Mouse (Mus musculus) MEL (cell line): ENCODE measurements at regions not wholly inside any gene's neighbourhood (a gene's known extent, or its start where the extent isn't known, plus 50 kb on each side); places are given as distances from the start of the nearest gene placed in this dataset.

Source experiments
- DNase-seq: peaks from one replicate; pipeline ENCODE4 v3.0.0; 2011; ENCODE audit warnings: low read depth, low spot score
- H3K27ac ChIP-seq: 2 replicates; pipeline ENCODE4 v1.5.1; 2012; ENCODE audit warnings: low read depth, mild to moderate bottlenecking, control low read depth, low read length, moderate library complexity; ENCODE audit not compliant: control insufficient read depth
- H3K27me3 ChIP-seq, 2 experiments: fragments of 150-350 bp in 1 of 2; sonication (generic) in 1 of 2; 2 replicates each; pipeline ENCODE4 v1.6.1; 2012; ENCODE audit warnings: low read length in 2 of 2, mild to moderate bottlenecking in 2 of 2, improper control_type of control experiment in 1 of 2, moderate library complexity in 1 of 2; ENCODE audit not compliant: insufficient read depth in 2 of 2, control insufficient read depth in 1 of 2
- H3K36me3 ChIP-seq, 2 experiments: 2 replicates each; pipeline ENCODE4 v1.6.1; 2012 to 2014; ENCODE audit warnings: low read length in 2 of 2, improper control_type of control experiment in 1 of 2, inconsistent platforms in 1 of 2, mild to moderate bottlenecking in 1 of 2; ENCODE audit not compliant: insufficient read depth in 2 of 2, control insufficient read depth in 1 of 2
- H3K4me1 ChIP-seq, 2 experiments: fragments of 150-350 bp in 1 of 2; sonication (generic) in 1 of 2; 2 replicates each; pipeline ENCODE4 v1.6.1; 2012; ENCODE audit warnings: low read length in 2 of 2, improper control_type of control experiment in 1 of 2, mild to moderate bottlenecking in 1 of 2; ENCODE audit not compliant: insufficient read depth in 2 of 2, control insufficient read depth in 1 of 2
- H3K4me3 ChIP-seq, 2 experiments: fragments of 150-350 bp in 1 of 2; sonication (generic) in 1 of 2; 2 replicates each; pipeline ENCODE4 v1.5.1; 2012; ENCODE audit warnings: low read depth in 2 of 2, low read length in 2 of 2, mild to moderate bottlenecking in 2 of 2, moderate library complexity in 2 of 2, control low read depth in 1 of 2, improper control_type of control experiment in 1 of 2; ENCODE audit not compliant: control insufficient read depth in 1 of 2, insufficient read depth in 1 of 2
- H3K79me2 ChIP-seq: 2 replicates; pipeline ENCODE4 v1.6.1; 2012; ENCODE audit warnings: mild to moderate bottlenecking, low read length, moderate library complexity; ENCODE audit not compliant: control insufficient read depth, poor library complexity, insufficient read depth
- H3K9ac ChIP-seq: 2 replicates; pipeline ENCODE4 v1.6.1; 2012; ENCODE audit warnings: low read depth, mild to moderate bottlenecking, control low read depth, low read length, moderate library complexity; ENCODE audit not compliant: control insufficient read depth, poor library complexity, severe bottlenecking
- H3K9me3 ChIP-seq: fragments of 150-350 bp; sonication (generic); replicated peaks from 2 replicates; pipeline ENCODE4 v1.6.1; 2012; ENCODE audit warnings: mild to moderate bottlenecking, low read length, improper control_type of control experiment, moderate library complexity; ENCODE audit not compliant: insufficient read depth
- BHLHE40 ChIP-seq: IDR thresholded peaks from 2 replicates; pipeline ENCODE4 v1.6.1; 2012; ENCODE audit warnings: low read depth, mild to moderate bottlenecking, inconsistent platforms, low read length, improper control_type of control experiment, borderline replicate concordance
- CHD2 ChIP-seq: IDR thresholded peaks from 2 replicates; pipeline ENCODE4 v1.6.1; 2011; ENCODE audit warnings: low read length, improper control_type of control experiment
- CTCF ChIP-seq, 3 experiments: IDR thresholded peaks in 2 of 3; conservative IDR thresholded peaks in 1 of 3; 2 replicates each; pipeline ENCODE4 v1.5.1; 2011 to 2012; ENCODE audit warnings: low read length in 3 of 3, low read depth in 2 of 3, mild to moderate bottlenecking in 2 of 3, improper control_type of control experiment in 1 of 3, inconsistent platforms in 1 of 3, mixed read lengths in 1 of 3, moderate library complexity in 1 of 3; ENCODE audit not compliant: control insufficient read depth in 1 of 3, insufficient read depth in 1 of 3, poor library complexity in 1 of 3, severe bottlenecking in 1 of 3
- EP300 ChIP-seq, 2 experiments: IDR thresholded peaks; 2 replicates each; pipeline ENCODE4 v1.6.1; 2011; ENCODE audit warnings: improper control_type of control experiment in 2 of 2, low read length in 2 of 2, low read depth in 1 of 2, mild to moderate bottlenecking in 1 of 2
- ETS1 ChIP-seq: IDR thresholded peaks from 2 replicates; pipeline ENCODE4 v1.6.1; 2012; ENCODE audit warnings: low read depth, mild to moderate bottlenecking, inconsistent platforms, low read length, improper control_type of control experiment, moderate library complexity
- GABPA ChIP-seq: IDR thresholded peaks from 2 replicates; pipeline ENCODE4 v1.6.1; 2012; ENCODE audit warnings: low read depth, mild to moderate bottlenecking, inconsistent platforms, low read length, improper control_type of control experiment, moderate library complexity
- GATA1 ChIP-seq: IDR thresholded peaks from 2 replicates; pipeline ENCODE4 v1.6.1; 2011; ENCODE audit warnings: low read depth, low read length, improper control_type of control experiment
- KAT2A ChIP-seq: conservative IDR thresholded peaks from 2 replicates; pipeline ENCODE4 v1.6.1; 2012; ENCODE audit warnings: low read depth, low read length, improper control_type of control experiment, inconsistent platforms
- MAZ ChIP-seq: IDR thresholded peaks from 2 replicates; pipeline ENCODE4 v1.6.1; 2012; ENCODE audit warnings: low read depth, mild to moderate bottlenecking, inconsistent platforms, low read length, improper control_type of control experiment
- MEF2A ChIP-seq: IDR thresholded peaks from 2 replicates; pipeline ENCODE4 v1.6.1; 2014; ENCODE audit warnings: low read depth, mild to moderate bottlenecking, inconsistent platforms, low read length, improper control_type of control experiment; ENCODE audit not compliant: poor library complexity, insufficient replicate concordance, severe bottlenecking; ENCODE audit errors: extremely low read depth
- MXI1 ChIP-seq: IDR thresholded peaks from 2 replicates; pipeline ENCODE4 v1.6.1; 2011; ENCODE audit warnings: mild to moderate bottlenecking, low read depth, low read length, improper control_type of control experiment
- MYC ChIP-seq: IDR thresholded peaks from 2 replicates; pipeline ENCODE4 v1.6.1; 2011; ENCODE audit warnings: low read depth, mild to moderate bottlenecking, low read length, improper control_type of control experiment, moderate library complexity
- POLR2A ChIP-seq, 2 experiments: IDR thresholded peaks; 2 replicates each; pipeline ENCODE4 v1.6.1; 2011 to 2012; ENCODE audit warnings: low read length in 2 of 2, mild to moderate bottlenecking in 2 of 2, control low read depth in 1 of 2, improper control_type of control experiment in 1 of 2, low read depth in 1 of 2, moderate library complexity in 1 of 2; ENCODE audit not compliant: control insufficient read depth in 1 of 2, insufficient read depth in 1 of 2, poor library complexity in 1 of 2
- RAD21 ChIP-seq: IDR thresholded peaks from 2 replicates; pipeline ENCODE4 v1.6.1; 2011; ENCODE audit warnings: mild to moderate bottlenecking, low read depth, low read length, improper control_type of control experiment
- SIN3A ChIP-seq: IDR thresholded peaks from 2 replicates; pipeline ENCODE4 v1.6.1; 2012; ENCODE audit warnings: low read length, improper control_type of control experiment, inconsistent platforms
- SMC3 ChIP-seq: IDR thresholded peaks from 2 replicates; pipeline ENCODE4 v1.6.1; 2011; ENCODE audit warnings: low read depth, low read length, improper control_type of control experiment
- TBP ChIP-seq: IDR thresholded peaks from 2 replicates; pipeline ENCODE4 v1.8.0; 2011; ENCODE audit warnings: low read depth, low read length, improper control_type of control experiment
- USF1 ChIP-seq: IDR thresholded peaks from 2 replicates; pipeline ENCODE4 v1.6.1; 2014; ENCODE audit warnings: low read depth, mild to moderate bottlenecking, inconsistent platforms, low read length, improper control_type of control experiment, moderate library complexity
- USF2 ChIP-seq, 2 experiments: IDR thresholded peaks; 2 replicates each; pipeline ENCODE4 v1.6.1; 2011 to 2012; ENCODE audit warnings: improper control_type of control experiment in 2 of 2, low read length in 2 of 2, borderline replicate concordance in 1 of 2, inconsistent platforms in 1 of 2, low read depth in 1 of 2, mild to moderate bottlenecking in 1 of 2; ENCODE audit not compliant: insufficient read depth in 1 of 2
- ZMIZ1 ChIP-seq: IDR thresholded peaks from 2 replicates; pipeline ENCODE4 v1.6.1; 2012; ENCODE audit warnings: low read depth, mild to moderate bottlenecking, inconsistent platforms, low read length, improper control_type of control experiment, moderate library complexity
- ZNF384 ChIP-seq: IDR thresholded peaks from 2 replicates; pipeline ENCODE4 v1.6.1; 2012; ENCODE audit warnings: low read depth, mild to moderate bottlenecking, inconsistent platforms, low read length, improper control_type of control experiment

DNA sequence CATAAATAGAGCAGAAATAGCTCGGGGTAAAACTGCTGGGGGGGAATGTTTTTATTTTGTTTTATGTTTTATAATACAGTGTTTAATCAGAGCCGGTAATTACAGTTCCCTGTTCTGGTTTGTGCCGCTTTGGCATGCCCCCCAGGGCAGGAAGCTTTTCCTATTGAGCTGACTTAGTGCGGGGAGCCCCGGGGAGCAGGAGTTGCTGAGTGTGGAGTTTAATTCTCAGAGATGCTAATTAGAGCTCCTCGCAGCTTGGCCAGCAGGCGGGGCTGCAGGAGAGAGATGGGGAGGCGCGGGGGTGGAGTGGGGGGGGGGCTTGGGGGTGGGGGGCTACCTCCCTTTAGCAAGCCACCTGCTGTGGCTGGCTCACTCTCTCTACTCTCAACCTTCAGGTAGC is 322.6 kb downstream of the Matn1 start:
- Histone ChIP-seq H3K9ac (no peak overlapping the region), H3K36me3 (no peaks in the 10 kb centered on the region), H3K9me3 (no peaks in the 10 kb centered on the region), H3K4me3 (no peak overlapping the region), H3K27ac (no peak overlapping the region), H3K27me3 (no peaks in the 10 kb centered on the region), H3K4me1 (no peaks in the 10 kb centered on the region), H3K79me2 (no peaks in the 10 kb centered on the region)
- no peak for TF ChIP-seq TBP
- TF ChIP-seq USF1 = no peak
- no peak for TF ChIP-seq CHD2
- no peak for TF ChIP-seq KAT2A
- no peak for TF ChIP-seq GABPA
- TF ChIP-seq CTCF (IDR thresholded peaks at IDR 0.05 in 2 of 3, conservative IDR thresholded peaks at IDR 0.05 in 1 of 3; ENCODE audit: control insufficient read depth in 1 of 3, insufficient read depth in 1 of 3, low read depth in 2 of 3, low read length in 3 of 3, poor library complexity in 1 of 3, severe bottlenecking in 1 of 3) = no peak
- TF ChIP-seq MAZ = no peak
- no peak for TF ChIP-seq MXI1
- no peak for TF ChIP-seq MYC
- no peak for TF ChIP-seq SMC3
- TF ChIP-seq SIN3A = no peak
- no peak for TF ChIP-seq MEF2A
- no peak for TF ChIP-seq EP300 (IDR thresholded peaks at IDR 0.05; ENCODE audit: low read depth in 1 of 2, low read length in 2 of 2)
- no peak for DNase-seq

DNA sequence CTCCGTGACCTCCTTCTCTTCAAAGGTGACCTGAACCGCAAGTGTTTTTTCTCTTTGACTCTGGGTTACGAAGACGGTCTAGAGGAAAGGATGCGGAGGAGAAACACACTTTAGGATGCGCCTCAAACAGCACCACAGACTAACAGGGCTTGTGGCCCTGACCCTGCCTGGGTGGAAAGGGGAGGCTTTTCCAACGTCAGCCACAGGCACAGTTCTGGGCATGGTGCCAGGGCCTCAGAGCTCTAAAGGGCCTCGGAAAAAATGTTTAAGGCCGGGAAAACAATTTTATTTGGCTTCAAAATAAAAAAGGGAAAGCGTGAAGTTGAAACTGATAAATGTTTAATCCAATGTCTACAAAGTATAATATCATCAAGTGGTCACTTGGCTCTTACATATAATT is 323.6 kb downstream of the Matn1 start:
- Histone ChIP-seq H3K9ac (no peak overlapping the region), H3K27ac (no peak overlapping the region), H3K79me2 (no peaks in the 10 kb centered on the region), H3K4me3 (no peak overlapping the region), H3K9me3 (no peaks in the 10 kb centered on the region), H3K36me3 (no peaks in the 10 kb centered on the region), H3K4me1 (no peaks in the 10 kb centered on the region), H3K27me3 (no peaks in the 10 kb centered on the region)
- TF ChIP-seq ETS1 (no peak), GATA1 (no peak), ZMIZ1 (no peak), KAT2A (no peak), USF1 (no peak), MEF2A (no peak), SMC3 (no peak), RAD21 (no peak), USF2 (IDR thresholded peaks at IDR 0.05; ENCODE audit: borderline replicate concordance in 1 of 2, insufficient read depth in 1 of 2, low read depth in 1 of 2, low read length in 2 of 2) (no peak), ZNF384 (no peak), POLR2A (IDR thresholded peaks at IDR 0.05; ENCODE audit: control insufficient read depth in 1 of 2, insufficient read depth in 1 of 2, low read depth in 1 of 2, low read length in 2 of 2, poor library complexity in 1 of 2) (no peak), EP300 (IDR thresholded peaks at IDR 0.05; ENCODE audit: low read depth in 1 of 2, low read length in 2 of 2) (no peak), BHLHE40 (no peak)
- DNase-seq = no peak
